Mouse (Mus musculus): ENCODE measurements around the gene Hs6st1. TPM values are rescaled to one million over a fixed set of nuclear protein-coding genes. Genes with fewer than 3 reads are reported as not detected.

The Hs6st1 gene
- polyA plus RNA-seq, 2 experiments: 6.8 to 31.0 TPM

- Histone ChIP-seq H3K4me2 (ENCODE audit: low read depth) (no peak overlapping the region), H3K4me1 (replicated peaks; ENCODE audit: control insufficient read depth in 2 of 2, insufficient read depth in 2 of 2, low read length in 1 of 2) (no peaks in the 10 kb centered on the region), H3K36me3 (replicated peaks; ENCODE audit: control insufficient read depth, insufficient read depth, low read depth) (peaks cover 40% of the 10 kb centered on the region), H3K9ac (replicated peaks) (no peak overlapping the region), H3K27me3 (ENCODE audit: control insufficient read depth, insufficient read depth, low read length) (no peaks in the 10 kb centered on the region), H3K4me3 (ENCODE audit: insufficient read depth in 1 of 2, low read depth in 2 of 2, low read length in 2 of 2) (no peak overlapping the region), H3K27ac (no peak overlapping the region), H3K9me3 (ENCODE audit: control insufficient read depth, low read length) (no peaks in the 10 kb centered on the region)
- ATAC-seq (ENCODE audit: insufficient read depth) (no peak), DNase-seq (ENCODE audit: low read depth in 3 of 3, low spot score in 3 of 3) (no peak)
- TF ChIP-seq CTCF (IDR thresholded peaks at IDR 0.05; ENCODE audit: low read depth) (peak; percentile 54; the same call in 1 of the 2 replicates), EP300 (IDR thresholded peaks at IDR 0.05; ENCODE audit: low read depth) (no peak)
- 30% methylated on average over 1 of the region's 1 CpGs for WGBS (ENCODE audit: insufficient replicate concordance)
Observed at GRCm38 (mm10) chr1:36145050-36145449, 76.8 kb downstream of the Hs6st1 start.

GRCm38 (mm10) chr1:36148809-36149208, 80.6 kb downstream of the Hs6st1 start:
- TF ChIP-seq EP300 (IDR thresholded peaks at IDR 0.05; ENCODE audit: low read depth) (no peak), CTCF (IDR thresholded peaks at IDR 0.05; ENCODE audit: low read depth) (no peak)
- H3K27me3 ChIP-seq (ENCODE audit: control insufficient read depth, insufficient read depth, low read length): no peaks in the 10 kb centered on the region
- no peak overlapping the region for H3K4me2 ChIP-seq (ENCODE audit: low read depth)
- no peak overlapping the region for H3K4me3 ChIP-seq (ENCODE audit: insufficient read depth in 1 of 2, low read depth in 2 of 2, low read length in 2 of 2)
- peaks cover 53% of the 10 kb centered on the region for H3K36me3 ChIP-seq (replicated peaks; ENCODE audit: control insufficient read depth, insufficient read depth, low read depth)
- 26% methylated on average over 2 of the region's 2 CpGs for WGBS (ENCODE audit: insufficient replicate concordance)
- H3K27ac ChIP-seq: no peak overlapping the region
- no peak overlapping the region for H3K9ac ChIP-seq (replicated peaks)
- H3K9me3 ChIP-seq (ENCODE audit: control insufficient read depth, low read length): no peaks in the 10 kb centered on the region
- H3K4me1 ChIP-seq (replicated peaks; ENCODE audit: control insufficient read depth in 2 of 2, insufficient read depth in 2 of 2, low read length in 1 of 2): no peaks in the 10 kb centered on the region
- no peak for ATAC-seq (ENCODE audit: insufficient read depth)
- no peak for DNase-seq (ENCODE audit: low read depth in 3 of 3, low spot score in 3 of 3)

GRCm38 (mm10) chr1:36149411-36149810, 81.2 kb downstream of the Hs6st1 start:
- no peak overlapping the region for H3K27ac ChIP-seq
- WGBS (ENCODE audit: insufficient replicate concordance): 32% methylated on average over 1 of the region's 1 CpGs
- no peak overlapping the region for H3K9ac ChIP-seq (replicated peaks)
- 0 out of 2 replicates have a peak, but pooled peaks have one; percentile 48 for ATAC-seq (ENCODE audit: insufficient read depth)
- no peak for DNase-seq (ENCODE audit: low read depth in 3 of 3, low spot score in 3 of 3)
- TF ChIP-seq EP300 (IDR thresholded peaks at IDR 0.05; ENCODE audit: low read depth) (no peak), CTCF (IDR thresholded peaks at IDR 0.05; ENCODE audit: low read depth) (peak; percentile 74)
- H3K4me3 ChIP-seq (ENCODE audit: insufficient read depth in 1 of 2, low read depth in 2 of 2, low read length in 2 of 2): no peak overlapping the region
- H3K4me1 ChIP-seq (replicated peaks; ENCODE audit: control insufficient read depth in 2 of 2, insufficient read depth in 2 of 2, low read length in 1 of 2): no peaks in the 10 kb centered on the region
- no peaks in the 10 kb centered on the region for H3K9me3 ChIP-seq (ENCODE audit: control insufficient read depth, low read length)
- peaks cover 47% of the 10 kb centered on the region for H3K36me3 ChIP-seq (replicated peaks; ENCODE audit: control insufficient read depth, insufficient read depth, low read depth)
- no peak overlapping the region for H3K4me2 ChIP-seq (ENCODE audit: low read depth)
- H3K27me3 ChIP-seq (ENCODE audit: control insufficient read depth, insufficient read depth, low read length): no peaks in the 10 kb centered on the region

Small RNAs within 50 kb of the gene (microRNA-seq; reads per million reads assigned to microRNA genes)
- 5.9 reads per million, percentile 10 among the genes with 10 or more reads in this experiment for gene Mir6897

Other genes starting within 250 kb of the Hs6st1 start
- gene Uggt1, start 176.3 kb downstream of the Hs6st1 start, polyA plus RNA-seq (2012; rRNA removed): 4.6 and 5.8 TPM in 2 replicates
- gene Uggt1, start 176.3 kb downstream of the Hs6st1 start, polyA plus RNA-seq (2014; fragmentation: Nextera tagmentation; extraction: Ambion mirVana): 22.6 and 25.5 TPM in 2 replicates
- 2.0 and 2.6 TPM in 2 replicates for gene Neurl3, start 206.3 kb downstream of the Hs6st1 start, polyA plus RNA-seq (2012; rRNA removed)
- gene Neurl3, start 206.3 kb downstream of the Hs6st1 start, polyA plus RNA-seq (2014; fragmentation: Nextera tagmentation; extraction: Ambion mirVana): 1.5 and 1.9 TPM in 2 replicates
- gene Arid5a, start 239.3 kb downstream of the Hs6st1 start, polyA plus RNA-seq (2012; rRNA removed): 0.67 and 1.1 TPM in 2 replicates
- 1.2 and 1.9 TPM in 2 replicates for gene Arid5a, start 239.3 kb downstream of the Hs6st1 start, polyA plus RNA-seq (2014; fragmentation: Nextera tagmentation; extraction: Ambion mirVana)